Mouse (Mus musculus) cerebellum, adult (tissue): Measurements from ENCODE around the gene Prkra.
A peak's percentile ranks its signal among the peaks of the same experiment; 100 is the strongest.

Experiments used
- ATAC-seq: cut with Nextera tagmentation; 2 replicates; pipeline ENCODE4 v1.9.2; 2017; ENCODE audit warnings: mild to moderate bottlenecking, moderate library complexity, mixed read lengths; ENCODE audit not compliant: insufficient number of reproducible peaks, low FRiP score, low TSS enrichment

Prkra gene

DNA sequence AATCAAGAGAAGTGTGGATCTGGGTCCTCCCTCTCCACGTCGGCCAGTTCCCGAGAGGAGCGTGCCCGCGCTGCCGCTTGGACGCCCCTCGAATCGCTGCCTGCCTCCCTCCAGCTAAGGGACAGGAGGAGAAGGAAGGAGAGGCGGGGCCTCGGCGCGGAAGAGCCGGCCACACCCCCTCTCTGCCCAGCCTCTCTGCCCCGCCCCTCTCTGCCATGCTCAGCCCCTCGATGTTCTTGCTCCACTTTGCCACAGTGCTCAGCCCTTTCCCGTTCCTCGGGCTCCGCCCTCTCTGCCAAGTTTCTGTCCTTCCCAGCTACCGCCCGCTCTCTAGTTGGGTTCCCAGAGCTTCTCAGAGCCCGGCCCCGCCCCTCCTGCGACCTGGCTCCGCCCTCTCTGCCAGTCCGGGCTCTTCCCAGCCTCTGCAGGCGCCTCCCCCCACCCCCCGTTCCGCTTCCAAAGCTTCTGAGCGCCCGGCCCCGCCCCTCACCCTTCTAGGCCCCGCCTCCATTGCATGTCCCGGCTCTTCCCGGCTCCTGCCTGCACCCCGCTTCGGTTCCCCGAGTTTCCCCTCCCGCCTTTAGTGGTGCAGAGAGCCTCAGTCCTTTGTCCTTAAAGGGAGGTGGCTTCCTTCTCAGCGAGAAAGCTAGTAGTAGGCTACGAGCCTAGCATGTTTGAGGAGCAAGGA, at the start of gene Prkra, which contains the start of gene Pjvk:
Gene Prkra, minus strand, starts transcription at position 133 of the 688 bp plus-strand sequence.
Gene Pjvk, plus strand, starts transcription at position 594 of the 688 bp plus-strand sequence.
- peak; percentile 96 for ATAC-seq

DNA sequence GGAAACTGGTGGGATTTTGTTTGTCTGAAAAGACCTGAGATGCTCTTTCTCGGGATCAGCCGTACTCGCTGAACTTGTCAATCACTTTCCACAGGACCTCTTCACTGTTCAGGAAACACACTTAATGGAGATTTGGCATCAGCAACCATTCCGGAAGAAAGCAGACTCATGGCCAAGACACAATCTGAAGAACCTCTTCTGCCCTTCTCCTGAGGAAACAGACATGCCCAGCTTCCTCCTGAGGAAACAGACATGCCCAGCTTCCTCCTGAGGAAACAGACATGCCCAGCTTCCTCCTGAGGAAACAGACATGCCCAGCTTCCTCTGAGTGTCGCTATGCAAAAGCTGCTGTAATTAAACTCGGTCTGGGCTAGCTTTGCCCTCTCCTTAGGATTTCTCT, 47.5 kb upstream of the Prkra start:
- ATAC-seq = no peak

DNA sequence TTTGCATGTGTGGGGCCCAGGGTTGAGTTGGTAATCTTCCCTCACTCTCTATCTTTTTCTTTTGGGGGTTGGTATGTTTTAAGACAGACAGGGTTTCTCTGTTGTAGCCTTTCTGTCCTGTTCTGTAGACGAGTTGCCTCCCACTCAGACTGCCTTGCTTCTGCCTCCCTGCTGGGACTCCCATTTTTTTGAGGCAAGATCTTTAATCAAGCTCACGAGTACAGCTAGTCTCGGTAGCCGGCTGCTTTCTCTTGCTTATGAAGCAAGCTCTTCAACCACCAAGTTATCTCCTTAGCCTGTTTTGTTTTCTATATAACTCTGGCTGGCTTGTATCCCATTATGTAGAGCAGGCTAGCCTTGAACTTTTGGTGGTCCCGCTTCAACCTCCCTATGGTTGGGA, 46.0 kb upstream of the Prkra start:
- no peak for ATAC-seq

DNA sequence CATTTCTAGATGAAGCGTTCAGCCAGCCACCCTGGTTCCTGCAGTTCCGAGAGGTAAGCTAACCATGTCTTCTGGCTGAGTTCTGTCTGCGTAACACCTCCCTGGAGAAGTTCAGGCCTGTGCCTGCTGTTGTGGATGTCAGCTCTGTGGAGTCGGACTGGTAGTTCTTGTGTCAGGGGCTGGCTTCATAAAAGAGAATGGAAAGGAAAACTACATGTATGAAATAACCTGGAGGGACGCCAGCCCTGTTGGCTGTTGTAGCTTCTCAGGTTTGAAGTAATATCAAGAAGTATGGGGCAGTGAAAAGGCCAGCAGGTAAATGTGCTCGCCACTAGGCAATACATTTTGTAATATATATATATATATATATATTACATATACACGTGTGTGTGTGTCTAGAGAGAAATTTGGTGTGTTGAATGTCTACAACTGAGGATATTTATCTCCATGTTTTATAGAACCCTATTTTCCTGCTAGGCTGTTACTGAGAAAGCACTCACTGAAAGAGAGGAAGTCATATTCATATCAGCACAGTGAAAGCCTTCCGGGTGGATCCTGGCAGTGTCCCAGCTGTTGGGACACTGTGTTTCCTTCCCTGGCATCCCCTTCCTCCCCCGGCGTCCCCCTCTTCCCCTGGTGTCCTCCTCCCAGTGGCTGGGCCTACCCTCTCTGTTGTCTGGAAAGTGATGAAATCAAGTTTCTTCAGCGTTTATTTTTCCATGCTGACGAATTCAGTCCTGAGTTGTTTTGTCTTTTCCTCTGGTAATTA, 42.8 kb upstream of the Prkra start:
- no peak for ATAC-seq

DNA sequence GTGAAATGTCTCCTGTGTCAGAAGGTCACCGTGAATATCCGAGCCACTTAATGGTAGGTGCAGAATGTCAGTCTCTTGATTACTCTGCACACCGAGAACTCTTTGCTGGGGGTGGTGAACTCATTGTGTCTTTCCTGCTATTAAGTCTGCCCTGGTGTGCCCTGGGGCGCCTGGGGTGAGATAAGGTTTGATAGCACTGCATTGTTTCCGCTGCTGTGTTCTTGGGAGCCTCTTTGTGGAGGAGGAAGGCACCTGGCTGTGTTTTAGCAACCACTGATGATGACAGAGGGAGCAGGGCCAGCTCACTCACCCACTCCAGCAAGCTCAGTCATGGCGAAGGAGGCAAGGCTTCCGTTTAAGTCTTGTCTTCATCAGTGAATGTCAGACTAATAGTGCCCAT, 40.3 kb upstream of the Prkra start:
- no peak for ATAC-seq

DNA sequence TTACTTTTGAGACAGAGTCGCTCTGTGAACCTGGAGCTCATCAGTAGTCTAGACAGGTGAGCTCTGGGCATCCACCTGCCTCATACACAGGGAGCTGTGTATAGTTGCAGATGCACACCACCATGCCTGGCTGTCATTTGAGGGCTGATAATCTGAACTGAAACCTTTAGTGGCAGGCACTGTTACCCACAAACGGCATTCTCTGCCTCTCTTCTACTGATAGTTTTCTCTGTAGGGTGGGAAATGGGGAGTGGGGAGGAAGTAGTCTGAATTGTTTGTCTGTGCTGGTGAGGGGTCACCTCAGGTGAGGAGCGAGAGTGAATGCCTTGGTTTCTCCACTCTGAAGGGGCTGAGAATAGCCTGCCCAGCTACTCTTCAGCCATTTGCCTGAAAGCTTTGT, 39.8 kb upstream of the Prkra start:
- ATAC-seq = no peak

DNA sequence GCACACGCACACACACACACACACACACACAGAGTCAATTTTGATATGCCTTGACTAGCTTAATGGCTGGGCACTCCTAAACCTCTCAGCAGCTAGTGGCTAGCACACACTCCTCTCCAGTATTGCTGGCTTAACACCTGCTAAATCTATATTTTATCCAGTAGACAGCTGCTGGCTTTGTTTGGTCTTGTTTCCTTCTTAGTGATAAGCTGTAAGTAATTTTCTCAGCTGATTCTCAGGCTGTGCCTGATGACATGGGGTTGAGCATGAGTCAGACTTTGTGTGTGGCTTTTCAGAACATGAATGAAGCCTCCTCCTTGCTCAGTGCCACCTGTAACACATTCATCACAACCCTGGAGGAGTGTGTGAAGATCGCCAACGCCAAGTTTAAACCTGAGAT, 39.2 kb upstream of the Prkra start:
- no peak for ATAC-seq

DNA sequence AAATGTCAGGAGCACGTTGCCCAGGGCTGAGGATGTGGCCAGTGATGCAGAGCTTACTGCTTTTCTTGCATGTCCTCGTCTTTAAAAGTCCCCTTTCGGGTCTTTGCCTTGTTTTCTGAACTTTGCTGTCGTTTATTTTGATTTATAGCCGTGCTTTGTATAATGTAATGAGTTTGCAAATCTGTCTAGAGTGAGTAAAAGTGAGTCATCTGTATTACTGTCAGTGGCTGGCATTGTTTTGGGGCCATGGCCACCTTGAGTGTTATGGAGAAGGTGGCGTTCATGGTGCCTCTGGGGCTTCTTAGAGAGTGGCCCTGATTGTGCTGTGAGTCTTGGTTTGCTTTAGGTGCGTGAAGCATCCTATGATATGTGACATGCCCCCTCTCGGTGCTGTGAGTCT, 34.5 kb upstream of the Prkra start:
- ATAC-seq = no peak

DNA sequence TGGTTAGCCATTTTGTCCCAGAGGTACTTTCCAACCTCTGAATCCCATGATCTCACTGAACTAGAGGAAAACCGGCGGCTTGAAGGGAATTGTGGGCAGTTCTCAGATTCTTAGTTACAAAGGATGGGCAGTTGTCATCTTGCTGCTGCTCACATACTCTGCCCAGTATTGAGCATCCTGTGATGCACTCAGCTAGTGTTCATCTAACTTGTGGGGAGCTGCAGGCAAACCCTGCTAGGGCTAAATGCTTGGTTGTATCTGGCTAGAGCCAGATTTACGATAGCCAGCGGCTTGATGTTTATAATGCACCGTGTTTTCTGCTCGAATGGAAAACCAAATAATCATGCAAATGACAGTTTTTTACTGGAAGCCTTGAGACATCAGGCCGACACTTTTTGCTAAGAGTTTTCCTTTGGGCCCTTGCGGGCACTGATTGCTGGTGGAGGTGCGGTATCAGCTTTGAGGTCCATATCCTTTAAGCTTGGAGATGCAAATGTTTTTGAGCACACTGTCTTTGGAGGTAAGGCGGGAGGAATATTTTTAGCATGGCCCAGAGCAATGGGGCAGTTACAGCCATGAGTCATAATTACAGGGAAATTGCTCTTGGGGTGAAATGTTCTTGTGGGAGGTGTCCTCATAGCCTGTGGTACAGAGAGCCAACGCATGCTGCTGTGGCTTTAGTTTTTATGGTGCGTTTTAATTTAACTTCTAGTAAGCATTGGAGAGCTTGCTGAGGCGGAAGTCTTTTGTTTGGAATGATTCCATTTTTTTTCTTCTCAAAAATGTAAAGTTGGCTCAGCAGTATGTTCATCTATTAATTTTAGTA, 28.8 kb upstream of the Prkra start:
- no peak for ATAC-seq

DNA sequence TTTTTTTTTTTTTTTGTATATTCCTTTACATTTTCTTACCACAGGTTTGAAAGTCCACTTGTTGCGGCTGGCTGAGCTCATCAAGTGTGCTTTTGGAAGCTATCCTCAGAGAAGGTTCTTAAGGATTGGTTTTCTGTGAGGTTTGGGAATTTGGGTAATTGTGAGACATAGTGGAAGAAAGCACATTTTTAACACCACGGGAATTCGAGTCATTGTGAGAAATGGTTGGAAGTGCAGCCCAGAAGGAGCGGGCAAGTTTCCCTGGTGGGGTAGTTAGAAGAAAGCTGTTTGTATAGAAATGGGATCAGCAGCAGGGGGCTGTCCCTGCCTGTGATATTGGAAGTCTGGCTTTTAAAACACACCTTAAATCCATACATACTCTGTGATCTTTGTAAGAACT, 28.1 kb upstream of the Prkra start:
- ATAC-seq = no peak

DNA sequence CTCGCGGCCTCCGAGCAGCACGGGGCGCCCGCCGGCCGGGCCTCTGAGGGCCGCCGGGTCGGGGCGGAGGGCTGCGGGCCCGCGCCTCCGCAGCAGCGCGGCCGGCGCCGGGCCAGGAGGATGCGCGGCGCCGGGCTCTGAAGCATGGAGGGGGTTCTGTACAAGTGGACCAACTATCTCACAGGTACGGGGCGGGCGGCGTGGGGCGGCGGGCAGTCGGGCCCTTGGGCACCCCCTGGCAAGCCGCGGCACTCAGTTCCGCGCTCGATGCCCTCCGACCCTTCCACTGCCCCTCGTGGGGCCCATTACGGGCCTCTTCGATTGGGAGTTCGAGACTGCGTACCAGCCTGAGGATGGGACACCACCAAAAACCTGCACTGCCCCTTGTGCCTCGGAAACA, 27.6 kb upstream of the Prkra start:
- peak; percentile 24; the same call in 1 of the 2 replicates for ATAC-seq

DNA sequence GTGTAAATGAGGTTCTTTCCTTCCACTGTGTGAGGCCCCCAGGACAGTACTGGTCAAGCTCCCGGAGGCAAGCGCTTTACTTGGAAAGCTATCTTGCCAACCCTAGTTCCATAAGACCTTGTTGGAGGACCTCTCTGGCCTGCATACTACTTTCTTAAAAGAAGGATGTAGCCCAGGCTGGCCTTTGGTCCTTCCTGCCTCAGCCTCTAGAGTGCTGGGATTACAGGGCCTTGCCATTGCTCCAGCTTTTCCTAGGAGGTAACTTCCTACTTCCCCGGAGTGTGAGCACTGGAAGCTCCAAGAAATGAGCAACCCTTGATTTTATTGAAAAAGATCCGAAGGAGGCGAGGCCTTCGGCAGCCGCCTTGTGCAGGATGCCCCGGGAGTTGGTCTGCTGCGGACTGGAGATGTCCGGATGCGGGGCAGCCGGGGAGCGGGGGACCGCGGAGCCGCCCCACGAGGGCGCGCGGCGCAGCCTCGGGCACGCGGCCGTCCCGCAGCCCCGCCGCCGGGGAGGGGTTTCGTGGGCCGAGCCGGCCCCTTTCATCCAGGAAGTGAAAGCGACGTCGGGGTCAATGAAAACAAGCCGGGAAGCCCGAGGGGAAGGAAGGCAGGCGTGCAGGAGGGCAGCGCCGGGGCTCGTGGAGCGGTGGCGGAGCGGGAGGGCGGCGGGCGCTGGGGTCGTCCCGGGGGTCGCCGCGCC, 27.1 kb upstream of the Prkra start, which contains the start of gene Plekha3:
Gene Plekha3, plus strand, starts transcription at position 557 of the 703 bp plus-strand sequence.
- peak; percentile 82 for ATAC-seq

DNA sequence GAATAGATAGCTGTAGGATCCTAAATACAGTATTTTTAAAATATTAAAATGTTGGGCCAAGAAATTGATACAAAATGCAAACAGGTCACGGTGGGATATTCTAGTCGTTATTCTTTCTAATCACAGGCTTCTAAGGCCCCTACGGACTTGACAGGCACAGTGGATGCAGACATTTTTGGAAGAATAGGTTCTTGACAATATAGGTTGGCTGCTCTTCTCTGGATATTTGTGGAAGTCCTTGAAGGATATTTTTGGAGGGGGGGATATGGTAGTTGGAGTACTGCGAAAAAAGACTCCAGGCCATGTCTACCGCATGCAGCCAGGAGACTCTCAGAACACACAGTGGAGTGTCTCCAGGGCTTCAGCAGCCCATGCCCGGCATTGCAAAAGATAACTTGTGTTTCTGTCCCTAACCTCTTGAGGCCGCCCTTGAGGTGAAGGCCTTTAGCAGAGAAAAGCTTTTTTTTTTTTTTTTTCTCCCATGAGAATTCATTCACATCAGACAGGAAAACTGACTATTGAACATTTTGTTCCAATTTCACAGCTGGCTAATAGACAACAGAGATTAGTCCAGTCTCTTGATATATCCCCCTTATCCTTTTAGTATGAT, 25.8 kb upstream of the Prkra start:
- no peak for ATAC-seq

DNA sequence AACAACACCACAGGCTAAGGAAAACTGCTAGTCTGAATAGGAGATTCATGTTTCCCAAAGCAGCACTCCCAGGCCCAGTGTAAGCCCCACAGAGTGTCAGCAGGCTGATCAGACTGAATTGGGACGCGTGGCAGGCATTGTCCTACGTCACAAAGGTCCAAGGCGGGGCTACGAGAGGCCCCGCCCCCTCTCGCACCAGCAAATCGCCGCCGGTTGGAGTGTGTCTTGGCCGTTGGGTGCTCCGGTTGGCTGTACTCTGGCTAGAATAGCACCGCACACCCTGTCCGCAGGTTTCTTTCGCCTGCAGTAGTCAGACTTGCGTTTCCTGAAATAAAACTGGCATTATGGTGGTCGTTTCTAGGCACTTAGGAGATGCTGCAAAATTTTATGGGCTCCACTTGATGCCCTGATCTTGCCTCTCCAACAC, 25.2 kb upstream of the Prkra start, which contains the start of gene Fkbp7:
Gene Fkbp7, minus strand, starts transcription at position 151 of the 427 bp plus-strand sequence.
- ATAC-seq = peak; percentile 87

DNA sequence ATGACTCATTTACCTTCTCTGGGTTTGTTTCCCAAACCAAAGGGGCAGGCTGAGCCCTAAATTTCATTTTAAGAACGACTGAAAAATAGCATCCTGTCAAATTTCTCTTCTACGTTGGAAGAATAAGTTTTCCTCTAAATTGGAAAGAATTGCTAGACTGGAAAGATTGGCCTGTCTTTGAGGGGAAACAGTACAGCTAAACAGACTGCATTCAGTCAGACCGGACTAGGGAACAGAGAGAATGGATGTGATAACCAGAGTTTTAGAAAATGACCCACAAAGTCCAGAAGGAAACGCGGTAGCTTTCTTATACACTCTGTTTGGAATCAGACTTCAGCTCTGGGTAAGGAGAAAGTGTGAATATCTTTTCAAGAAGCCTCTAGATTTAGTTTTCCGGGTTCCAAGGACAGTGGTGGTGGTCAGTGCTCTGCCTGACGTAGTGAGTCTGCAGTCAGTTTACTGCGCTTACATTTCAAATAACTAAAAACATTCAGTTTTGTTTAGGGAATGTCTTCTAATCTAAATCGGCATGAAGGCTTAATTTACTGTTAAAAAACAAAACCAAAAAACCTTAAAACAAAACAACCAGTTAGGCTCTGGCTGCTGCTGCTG, 24.4 kb upstream of the Prkra start:
- no peak for ATAC-seq

DNA sequence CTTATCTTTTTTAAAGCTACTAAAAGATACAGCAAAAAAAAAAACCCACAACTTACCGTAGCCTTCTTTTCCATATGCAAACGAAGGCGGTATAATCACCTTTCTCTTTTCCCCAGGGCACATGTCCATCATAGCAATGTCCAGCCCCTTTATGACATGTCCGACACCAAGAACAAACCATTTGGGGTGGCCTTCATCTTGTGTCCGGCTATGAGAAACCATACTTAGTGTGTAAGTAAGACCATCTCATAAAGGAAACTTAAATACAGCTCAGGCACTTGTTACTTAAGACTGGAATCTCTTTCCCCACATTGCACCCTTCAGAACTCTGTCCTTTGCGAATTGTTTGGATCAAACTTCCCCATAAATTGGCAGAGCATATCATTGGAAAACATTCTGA, 23.8 kb upstream of the Prkra start:
- ATAC-seq = no peak

DNA sequence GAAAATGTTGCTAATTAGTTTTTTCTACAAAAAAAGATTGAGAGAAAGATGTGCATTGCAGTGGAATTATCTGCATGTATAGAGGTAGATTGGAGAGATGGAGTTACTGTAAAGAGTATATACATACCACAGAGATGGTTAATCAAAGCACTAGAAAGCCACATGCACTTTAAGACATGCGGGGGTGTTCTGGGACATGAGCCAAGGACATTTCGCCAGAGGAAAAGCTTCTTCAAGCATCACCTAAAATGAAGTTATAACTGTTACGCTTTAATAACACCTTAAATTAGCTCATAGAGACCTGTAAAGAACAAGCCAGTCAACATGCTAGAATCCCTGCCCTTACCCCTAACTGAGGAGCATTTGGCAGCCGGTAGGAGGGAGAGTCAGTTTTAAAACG, 19.4 kb upstream of the Prkra start:
- no peak for ATAC-seq

DNA sequence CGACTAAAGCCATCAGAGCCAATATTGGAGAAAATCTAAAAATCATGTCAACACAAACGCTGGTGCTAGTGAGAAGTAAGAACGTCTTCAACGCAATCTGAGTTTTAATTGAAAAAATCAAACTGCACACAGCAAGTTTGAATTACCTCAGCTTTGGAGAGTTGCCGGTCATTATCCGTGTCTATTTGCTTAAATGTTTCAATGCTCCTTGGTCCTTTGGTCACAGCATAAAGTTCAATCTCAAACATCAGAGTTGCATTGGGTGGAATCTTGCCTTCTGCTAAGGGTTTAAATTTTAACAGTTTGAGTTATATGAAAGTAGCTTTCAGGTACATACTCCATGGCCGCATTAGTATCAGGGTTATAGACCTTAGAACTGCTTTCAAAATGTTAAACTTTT, 17.7 kb upstream of the Prkra start:
- ATAC-seq = no peak

DNA sequence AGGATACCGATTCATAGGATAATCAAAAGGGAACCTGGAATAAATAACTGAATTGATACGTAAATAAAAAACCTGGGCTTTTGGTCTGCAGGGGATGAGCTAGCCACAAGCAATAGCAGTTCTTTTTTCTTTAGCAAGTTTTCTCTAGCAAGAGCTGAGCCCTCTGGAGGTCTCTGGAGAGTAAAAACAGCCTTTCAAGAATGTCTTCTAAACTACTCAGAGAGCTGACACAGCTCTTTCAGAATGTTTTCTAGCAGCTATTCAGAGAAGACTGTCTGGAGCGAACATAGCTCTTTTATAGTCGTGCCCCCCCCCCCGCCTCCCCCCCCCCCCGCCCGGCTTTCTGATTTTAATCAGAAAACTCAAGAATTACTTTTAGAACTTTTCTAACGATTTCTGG, 11.6 kb upstream of the Prkra start:
- ATAC-seq = no peak
